ENCODE assay signal across 8 mouse cellular contexts in the genomic region with DNA sequence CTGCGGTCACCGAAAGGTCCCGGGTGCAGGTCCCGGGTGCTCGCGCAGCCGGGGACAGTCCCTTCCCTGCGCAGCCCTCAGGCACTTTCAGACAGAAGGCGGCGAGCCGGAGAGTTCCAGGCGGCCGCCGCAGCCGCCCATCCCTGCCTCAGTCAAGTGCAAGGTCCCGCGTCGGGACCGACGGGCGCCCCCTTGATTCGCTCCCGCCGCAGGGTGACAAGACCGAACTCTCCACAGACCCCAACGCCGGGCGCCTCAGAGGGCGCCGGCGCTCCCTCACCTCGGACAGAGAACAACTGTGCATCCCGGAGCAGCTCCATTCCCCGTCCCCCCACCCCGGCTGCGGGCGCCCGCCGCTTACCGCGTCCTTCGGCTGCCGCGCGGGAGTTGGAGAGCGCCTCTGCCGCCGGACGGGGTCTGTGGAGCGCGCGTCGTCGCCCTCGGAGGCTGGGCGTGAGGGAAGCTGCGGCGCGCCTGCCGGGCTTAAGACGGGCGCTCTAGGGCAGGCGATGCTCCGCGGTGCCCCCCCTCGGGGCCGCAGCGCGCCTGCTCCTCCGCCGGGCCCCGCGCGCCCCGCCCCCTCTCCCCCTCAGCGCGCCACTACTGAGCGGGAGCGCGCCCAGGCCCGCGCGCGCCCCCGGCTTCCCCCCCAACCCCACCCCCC. TPM values are rescaled to one million over a fixed set of nuclear protein-coding genes. Genes with fewer than 3 reads are reported as not detected.
A peak's percentile ranks its signal among the peaks of the same experiment; 100 is the strongest.
DNase-seq lines count a peak whose midpoint lies in the region; ATAC-seq lines count a peak whose summit lies in the region.

Gene Ugt8a, minus strand, starts transcription at position 528 of the 664 bp plus-strand sequence.

- H3K9ac ChIP-seq in lung, embryonic 16.5 days (ENCODE audit: low read length): no peak within 1 kb of the TSS

- no peaks in the 10 kb centered on the region for H3K36me3 ChIP-seq in lung, embryonic 16.5 days (ENCODE audit: control insufficient read depth, insufficient read depth, low read length)
- no peaks in the 10 kb centered on the region for H3K36me3 ChIP-seq in midbrain, embryonic 10.5 days

- peak within 1 kb of the TSS; percentile 86 for H3K4me2 ChIP-seq in lung, embryonic 16.5 days (ENCODE audit: low read depth, low read length)

- WGBS in lung, embryonic 16.5 days: under 1% methylated on average over 53 of the region's 85 CpGs
- under 1% methylated on average over 69 of the region's 85 CpGs for WGBS in midbrain, embryonic 10.5 days

- ATAC-seq in lung, embryonic 16.5 days (ENCODE audit: low read depth): peak; percentile 82

- H3K4me1 ChIP-seq in lung, embryonic 16.5 days (replicated peaks; ENCODE audit: control insufficient read depth, insufficient read depth, low read length): peaks cover 10% of the 10 kb centered on the region
- H3K4me1 ChIP-seq in midbrain, embryonic 10.5 days: peaks cover 15% of the 10 kb centered on the region

- H3K9me3 ChIP-seq in lung, embryonic 16.5 days (ENCODE audit: control insufficient read depth, low read length): no peaks in the 10 kb centered on the region
- no peaks in the 10 kb centered on the region for H3K9me3 ChIP-seq in midbrain, embryonic 10.5 days (replicated peaks)

- peak; percentile 3 for DNase-seq in adrenal gland, postnatal 10 days
- DNase-seq in adrenal gland, adult 2 months: no peak
- DNase-seq in lung, postnatal 36 days: no peak
- peak; percentile 12 for DNase-seq in forelimb bud, embryonic 11.5 days (ENCODE audit: low read depth, low spot score)
- peak in 1 of 2 experiments; percentile 10 for DNase-seq in layer of hippocampus, adult 8-10 months (ENCODE audit: low spot score in 2 of 2)
- peak; percentile 68 for DNase-seq in midbrain, embryonic 10.5 days (ENCODE audit: low spot score)
- DNase-seq in thymus, postnatal 4 days: peak; percentile 79

- peaks cover 27% of the 10 kb centered on the region for H3K27me3 ChIP-seq in lung, embryonic 16.5 days (ENCODE audit: control insufficient read depth, insufficient read depth, low read depth, low read length)
- H3K27me3 ChIP-seq in midbrain, embryonic 10.5 days (ENCODE audit: low read depth, poor library complexity, severe bottlenecking): peaks cover 48% of the 10 kb centered on the region

- peak within 1 kb of the TSS; percentile 58 for H3K4me3 ChIP-seq in lung, embryonic 16.5 days (ENCODE audit: low read length)
- H3K4me3 ChIP-seq in midbrain, embryonic 10.5 days: peak within 1 kb of the TSS; percentile 74

- no peak within 1 kb of the TSS for H3K27ac ChIP-seq in lung, embryonic 16.5 days (ENCODE audit: low read length)
- H3K27ac ChIP-seq in midbrain, embryonic 10.5 days (replicated peaks): peak within 1 kb of the TSS; percentile 82

RNA-seq across cellular contexts. Expression of gene Ugt8a, which starts in this region (rescaled TPM):
- total RNA-seq in adrenal gland, postnatal 10 days (2021): under 1 TPM; 0.27 to 0.64 TPM
- total RNA-seq in adrenal gland, adult 2 months (2021): under 1 TPM in 1 of 2 experiments, not detected in 1; 0.21 TPM
- polyA plus RNA-seq in adrenal gland, adult 2 months (2012; rRNA removed): not detected in 2 replicates
- 2.8 and 3.3 TPM in 2 replicates for polyA plus RNA-seq in lung, embryonic 16.5 days (2015; fragmentation: Nextera tagmentation; extraction: Ambion mirVana)
- 10 to 100 TPM; 29.5 to 35.5 (median 30.5) TPM for total RNA-seq in layer of hippocampus, adult 8-10 months (2022)
- 2.7 and 3.6 TPM in 2 replicates for polyA plus RNA-seq in midbrain, embryonic 10.5 days (2016; fragmentation: Nextera tagmentation; extraction: Ambion mirVana)

Comparison
In these comparisons a context has a peak if more than half of its experiments do, and no peak if none do; other contexts are left out.
1. RNA of gene Ugt8a (total RNA-seq): 29.5 to 35.5 TPM in layer of hippocampus, adult 8-10 months; 0.27 to 0.64 TPM in adrenal gland, postnatal 10 days and 0.21 TPM in adrenal gland, adult 2 months; every median in the first group is over 10 times any median in the second.
2. Peak in DNase-seq in adrenal gland, postnatal 10 days; RNA of the gene not detected or under 1 TPM.
3. DNase-seq: peak in forelimb bud, embryonic 11.5 days (single experiment), midbrain, embryonic 10.5 days (single experiment) and thymus, postnatal 4 days (single experiment); none in adrenal gland, adult 2 months (single experiment) and lung, postnatal 36 days (single experiment).